Comparison of ENCODE assay signal across 13 mouse cellular contexts in the genomic region with DNA sequence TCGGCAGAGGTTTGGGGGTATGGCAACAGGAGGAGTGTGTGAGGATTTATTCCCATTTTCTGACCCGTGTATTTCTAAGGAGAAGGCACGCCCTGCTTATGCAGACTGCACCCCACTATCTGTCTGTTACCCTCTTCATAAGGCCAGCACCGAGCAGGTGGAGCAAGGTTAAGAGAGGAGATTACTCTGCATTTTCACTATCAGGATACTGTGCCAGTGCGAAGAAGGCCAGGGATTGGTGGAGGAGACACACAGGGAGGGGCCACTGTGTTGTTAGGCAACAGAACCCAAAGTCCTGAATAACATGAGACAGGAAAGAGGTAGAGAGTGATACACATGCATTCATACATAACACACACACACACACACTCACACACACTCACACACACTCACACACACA.
DNase-seq lines count a peak whose midpoint lies in the region; ATAC-seq and TF ChIP-seq lines count a peak whose summit lies in the region.
"Had no signal": no experiment of that assay in that cellular context is flagged by ENCODE, and none has a peak within 500 bp of the region (broad histone marks: within the 10 kb centered on the region; RNA-seq: fewer than 3 reads in every experiment).

No protein-coding gene starts in this region.

- TF ChIP-seq CTCF in forebrain, postnatal 0 days (IDR thresholded peaks at IDR 0.05; ENCODE audit: low read depth) = no peak
- no peak for TF ChIP-seq CTCF in intestine, postnatal 0 days (IDR thresholded peaks at IDR 0.05; ENCODE audit: low read depth)

- H3K36me3 ChIP-seq in forebrain, postnatal 0 days (ENCODE audit: insufficient read depth) = no peaks in the 10 kb centered on the region
- H3K36me3 ChIP-seq in forebrain, embryonic 12.5 days (replicated peaks) = no peaks in the 10 kb centered on the region
- no peaks in the 10 kb centered on the region for H3K36me3 ChIP-seq in kidney, embryonic 15.5 days
- H3K36me3 ChIP-seq in intestine, postnatal 0 days (ENCODE audit: control insufficient read depth, insufficient read depth) = no peaks in the 10 kb centered on the region
- H3K36me3 ChIP-seq in midbrain, embryonic 14.5 days (ENCODE audit: control insufficient read depth, insufficient read depth, low read length) = no peaks in the 10 kb centered on the region
- H3K36me3 ChIP-seq: embryonic facial prominence, embryonic 12.5 days had no signal

- ATAC-seq in forebrain, postnatal 0 days = peak; percentile 81
- ATAC-seq in forebrain, embryonic 12.5 days (ENCODE audit: low FRiP score) = no peak
- ATAC-seq in kidney, embryonic 15.5 days (replicated peaks; ENCODE audit: low FRiP score) = peak; percentile 70; the same call in 1 of the 2 replicates
- ATAC-seq in intestine, postnatal 0 days = peak; percentile 59; the same call in 1 of the 2 replicates
- ATAC-seq in midbrain, embryonic 14.5 days (ENCODE audit: low FRiP score, low TSS enrichment) = peak; percentile 19; the same call in 1 of the 2 replicates
- ATAC-seq: forebrain, embryonic 14.5 days had no signal

- no peak overlapping the region for H3K4me2 ChIP-seq in forebrain, postnatal 0 days (ENCODE audit: low read depth)
- H3K4me2 ChIP-seq in forebrain, embryonic 12.5 days = no peak overlapping the region
- H3K4me2 ChIP-seq in kidney, embryonic 15.5 days = no peak overlapping the region
- no peak overlapping the region for H3K4me2 ChIP-seq in intestine, postnatal 0 days (replicated peaks; ENCODE audit: low read depth)
- no peak overlapping the region for H3K4me2 ChIP-seq in midbrain, embryonic 14.5 days (ENCODE audit: low read length)
- H3K4me2 ChIP-seq: embryonic facial prominence, embryonic 12.5 days had no signal

- H3K9me3 ChIP-seq in forebrain, postnatal 0 days (ENCODE audit: low read length) = no peaks in the 10 kb centered on the region
- no peaks in the 10 kb centered on the region for H3K9me3 ChIP-seq in forebrain, embryonic 12.5 days
- H3K9me3 ChIP-seq in kidney, embryonic 15.5 days (replicated peaks) = no peaks in the 10 kb centered on the region
- H3K9me3 ChIP-seq in intestine, postnatal 0 days (ENCODE audit: control insufficient read depth) = no peaks in the 10 kb centered on the region
- no peaks in the 10 kb centered on the region for H3K9me3 ChIP-seq in midbrain, embryonic 14.5 days (ENCODE audit: control insufficient read depth, low read length)
- H3K9me3 ChIP-seq: embryonic facial prominence, embryonic 12.5 days had no signal

- H3K4me3 ChIP-seq in forebrain, postnatal 0 days (ENCODE audit: low read depth, low read length) = no peak overlapping the region
- H3K4me3 ChIP-seq in forebrain, embryonic 12.5 days (replicated peaks) = no peak overlapping the region
- no peak overlapping the region for H3K4me3 ChIP-seq in kidney, embryonic 15.5 days (replicated peaks)
- no peak overlapping the region for H3K4me3 ChIP-seq in intestine, postnatal 0 days (ENCODE audit: low read depth, low read length)
- H3K4me3 ChIP-seq in midbrain, embryonic 14.5 days (replicated peaks; ENCODE audit: low read depth, low read length) = no peak overlapping the region
- H3K4me3 ChIP-seq: embryonic facial prominence, embryonic 12.5 days had no signal

- H3K4me1 ChIP-seq in forebrain, postnatal 0 days (ENCODE audit: insufficient read depth) = peaks cover 10% of the 10 kb centered on the region; the same call in 1 of the 2 replicates
- peaks cover 26% of the 10 kb centered on the region for H3K4me1 ChIP-seq in forebrain, embryonic 12.5 days
- H3K4me1 ChIP-seq in kidney, embryonic 15.5 days = no peaks in the 10 kb centered on the region
- no peaks in the 10 kb centered on the region for H3K4me1 ChIP-seq in intestine, postnatal 0 days (replicated peaks; ENCODE audit: control insufficient read depth, insufficient read depth, low read length)
- H3K4me1 ChIP-seq in midbrain, embryonic 14.5 days (ENCODE audit: control insufficient read depth, insufficient read depth, low read length) = peaks cover 21% of the 10 kb centered on the region
- H3K4me1 ChIP-seq: embryonic facial prominence, embryonic 12.5 days had no signal

- 64% methylated on average over 5 of the region's 5 CpGs for WGBS in forebrain, postnatal 0 days
- WGBS in forebrain, embryonic 12.5 days = 66% methylated on average over 5 of the region's 5 CpGs
- 68% methylated on average over 5 of the region's 5 CpGs for WGBS in kidney, embryonic 15.5 days
- WGBS in intestine, postnatal 0 days = 57% methylated on average over 5 of the region's 5 CpGs
- WGBS in midbrain, embryonic 14.5 days = 69% methylated on average over 5 of the region's 5 CpGs

- no peaks in the 10 kb centered on the region for H3K27me3 ChIP-seq in forebrain, postnatal 0 days (ENCODE audit: insufficient read depth, low read length)
- no peaks in the 10 kb centered on the region for H3K27me3 ChIP-seq in forebrain, embryonic 12.5 days
- H3K27me3 ChIP-seq in kidney, embryonic 15.5 days = no peaks in the 10 kb centered on the region
- H3K27me3 ChIP-seq in intestine, postnatal 0 days (replicated peaks; ENCODE audit: control insufficient read depth, insufficient read depth, low read length) = no peaks in the 10 kb centered on the region
- no peaks in the 10 kb centered on the region for H3K27me3 ChIP-seq in midbrain, embryonic 14.5 days (ENCODE audit: control insufficient read depth, insufficient read depth, low read length)
- H3K27me3 ChIP-seq: embryonic facial prominence, embryonic 12.5 days had no signal

- no peak overlapping the region for H3K9ac ChIP-seq in forebrain, postnatal 0 days
- H3K9ac ChIP-seq in forebrain, embryonic 12.5 days = no peak overlapping the region
- H3K9ac ChIP-seq in kidney, embryonic 15.5 days = no peak overlapping the region
- no peak overlapping the region for H3K9ac ChIP-seq in intestine, postnatal 0 days (ENCODE audit: low read depth, low read length)
- no peak overlapping the region for H3K9ac ChIP-seq in midbrain, embryonic 14.5 days (replicated peaks; ENCODE audit: low read length)
- H3K9ac ChIP-seq: embryonic facial prominence, embryonic 12.5 days had no signal

- DNase-seq in forebrain, postnatal 0 days = peak; percentile 13
- DNase-seq in kidney, postnatal 14 days = no peak
- peak; percentile 17 for DNase-seq in midbrain, embryonic 14.5 days
- no peak for DNase-seq in urinary bladder, postnatal 25 days (ENCODE audit: low spot score)
- DNase-seq in spleen, postnatal 14 days (ENCODE audit: low spot score in 2 of 2) = no peak
- DNase-seq: cerebellum, adult 9-10 months; kidney, adult 8-10 months; lung, postnatal 36 days had no signal

- no peak overlapping the region for H3K27ac ChIP-seq in forebrain, postnatal 0 days (ENCODE audit: low read depth, low read length)
- H3K27ac ChIP-seq in forebrain, embryonic 12.5 days = no peak overlapping the region
- H3K27ac ChIP-seq in kidney, embryonic 15.5 days = no peak overlapping the region
- no peak overlapping the region for H3K27ac ChIP-seq in intestine, postnatal 0 days (ENCODE audit: low read depth, low read length)
- H3K27ac ChIP-seq in midbrain, embryonic 14.5 days (replicated peaks; ENCODE audit: low read depth, low read length) = no peak overlapping the region
- H3K27ac ChIP-seq: embryonic facial prominence, embryonic 12.5 days had no signal

Comparison
In these comparisons a context has a peak if more than half of its experiments do, and no peak if none do; other contexts are left out.
1. DNase-seq: peak in forebrain, postnatal 0 days (single experiment) and midbrain, embryonic 14.5 days (single experiment); none in kidney, postnatal 14 days (single experiment), urinary bladder, postnatal 25 days (single experiment) and spleen, postnatal 14 days (0 of 2).